Mouse (Mus musculus) brain, embryonic 14.5 days (tissue): ENCODE measurements at regions not wholly inside any gene's neighbourhood (a gene's known extent, or its start where the extent isn't known, plus 50 kb on each side); places are given as distances from the start of the nearest gene placed in this dataset.
A peak's percentile ranks its signal among the peaks of the same experiment; 100 is the strongest.

Experiments
- DNase-seq: peaks from one replicate; pipeline ENCODE4 v3.0.0-alpha.2; 2011; ENCODE audit warnings: low read depth
- CTCF ChIP-seq: fragments of 200-500 bp; IDR thresholded peaks from 2 replicates; pipeline ENCODE4 v1.5.1; 2012; ENCODE audit warnings: inconsistent platforms, mild to moderate bottlenecking, moderate library complexity, borderline replicate concordance; ENCODE audit not compliant: insufficient read depth, insufficient read length; ENCODE audit errors: extremely low read depth
- POLR2A ChIP-seq: fragments of 200-500 bp; IDR thresholded peaks from 2 replicates; pipeline ENCODE4 v1.6.1; 2012; ENCODE audit warnings: mild to moderate bottlenecking, inconsistent platforms, borderline replicate concordance; ENCODE audit not compliant: poor library complexity, insufficient read depth, insufficient read length, severe bottlenecking; ENCODE audit errors: extremely low read depth

- DNase-seq, result no peak
- TF ChIP-seq CTCF, result no peak
- no peak for TF ChIP-seq POLR2A
Observed at GRCm38 (mm10) chr8:86351545-86352190, 228.8 kb downstream of the Abcc12 start.

DNA sequence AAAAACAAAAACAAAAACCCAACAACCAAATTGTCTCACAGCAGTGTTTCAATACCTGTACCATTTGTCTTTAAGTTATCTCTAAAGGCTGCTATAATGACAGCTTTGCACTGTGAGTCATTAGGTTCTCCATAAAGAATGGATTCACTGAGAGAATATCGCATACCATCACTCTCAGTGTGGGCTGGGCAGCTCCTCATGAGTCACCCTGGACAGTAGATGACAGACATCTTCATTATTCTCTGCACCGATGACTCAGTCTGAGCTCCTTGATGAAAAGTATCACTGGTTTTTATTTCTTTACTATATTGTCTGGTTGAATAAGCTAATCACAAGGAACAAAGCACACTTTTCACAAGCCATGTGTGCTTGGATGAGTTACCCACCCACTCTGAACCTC is 230.4 kb downstream of the Abcc12 start:
- TF ChIP-seq CTCF (no peak), POLR2A (no peak)
- DNase-seq, result no peak

DNA sequence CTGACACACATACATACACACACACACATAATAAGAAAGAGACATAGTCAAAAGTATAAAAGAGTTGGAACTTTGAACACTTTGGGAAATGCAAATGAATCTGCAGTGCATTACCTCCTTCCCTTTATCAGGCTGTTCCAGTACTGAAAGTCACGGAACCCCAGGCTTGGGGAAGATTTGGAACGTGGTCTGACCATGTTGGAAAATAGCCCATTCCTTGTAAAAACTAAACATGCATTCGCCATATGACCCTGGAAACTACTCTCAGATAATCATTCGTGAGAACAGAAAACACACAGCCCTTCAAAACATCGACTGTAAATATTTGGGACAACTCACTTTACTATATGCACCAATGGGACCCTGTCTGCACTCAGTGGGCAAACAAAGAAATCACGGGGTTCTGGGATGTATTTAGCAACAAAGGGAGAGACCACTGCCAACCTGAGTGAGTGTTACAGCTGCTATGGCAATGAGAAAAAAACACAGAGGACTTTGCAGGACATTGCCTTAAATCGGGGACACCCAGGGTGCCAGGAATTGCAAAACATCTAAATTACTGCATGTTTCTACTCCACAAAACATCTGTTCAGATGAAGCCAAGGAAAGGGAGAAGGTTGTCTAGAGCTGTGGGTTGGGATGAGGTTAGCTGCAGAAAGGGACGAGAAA is 238.3 kb downstream of the Abcc12 start:
- TF ChIP-seq CTCF, result no peak
- no peak for TF ChIP-seq POLR2A
- DNase-seq, result no peak

GRCm38 (mm10) chr8:86338574-86339264 is 241.8 kb downstream of the Abcc12 start:
- peak; percentile 38 for DNase-seq

DNA sequence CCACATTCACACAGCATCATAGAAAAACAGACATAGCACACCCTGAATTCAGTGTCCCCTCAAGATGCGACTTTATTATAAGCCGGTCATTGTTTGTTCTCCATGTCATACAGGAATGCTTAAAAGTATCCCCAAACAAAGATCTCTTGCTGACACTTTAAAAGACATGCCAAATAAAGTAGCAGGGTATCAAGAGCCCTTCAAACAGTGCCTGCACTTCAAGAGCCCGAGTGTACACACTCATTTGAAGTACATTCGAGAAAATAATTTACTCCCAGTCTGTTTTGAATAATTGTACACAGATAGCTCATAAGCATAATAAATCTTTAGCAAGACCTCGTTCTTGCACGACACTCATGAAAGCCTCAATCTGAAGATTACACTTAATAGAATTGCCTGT is 249.1 kb downstream of the Abcc12 start:
- no peak for DNase-seq
- TF ChIP-seq CTCF, result no peak
- TF ChIP-seq POLR2A, result no peak

More at GRCm38 (mm10) chr8:86338574-86339264, 241.8 kb downstream of the Abcc12 start:
- TF ChIP-seq POLR2A (no peak), CTCF (no peak)

GRCm38 (mm10) chr8:86328626-86329025 is 251.9 kb downstream of the Abcc12 start:
- peak; percentile 82 for DNase-seq
- TF ChIP-seq POLR2A (no peak), CTCF (no peak)

DNA sequence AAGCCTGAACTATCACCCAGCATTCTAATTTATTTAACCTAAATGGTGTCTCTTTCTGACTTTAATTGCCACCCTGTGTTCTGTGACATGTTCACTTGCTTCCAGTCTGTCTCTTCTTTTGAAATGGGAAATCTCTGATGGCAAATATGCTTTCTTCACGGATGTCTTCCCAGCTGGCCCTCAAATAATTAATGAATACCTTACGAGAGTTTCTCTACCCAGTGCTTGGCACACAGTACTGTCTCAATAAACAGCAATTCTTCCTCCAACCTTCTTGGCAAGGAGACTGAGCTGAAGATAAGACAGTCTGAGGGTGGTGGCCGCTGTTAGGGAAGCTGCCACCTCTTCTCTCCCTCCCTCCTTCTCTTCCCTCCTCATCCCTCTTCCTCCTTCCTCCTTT is 252.5 kb downstream of the Abcc12 start:
- DNase-seq, result peak; percentile 51
- TF ChIP-seq CTCF (no peak), POLR2A (no peak)

- DNase-seq, result peak; percentile 41
- no peak for TF ChIP-seq POLR2A
- no peak for TF ChIP-seq CTCF
Observed at GRCm38 (mm10) chr8:86325040-86325439, 255.4 kb downstream of the Abcc12 start.

GRCm38 (mm10) chr8:86324542-86324941 is 255.9 kb downstream of the Abcc12 start:
- TF ChIP-seq POLR2A (no peak), CTCF (no peak)
- DNase-seq, result no peak

DNA sequence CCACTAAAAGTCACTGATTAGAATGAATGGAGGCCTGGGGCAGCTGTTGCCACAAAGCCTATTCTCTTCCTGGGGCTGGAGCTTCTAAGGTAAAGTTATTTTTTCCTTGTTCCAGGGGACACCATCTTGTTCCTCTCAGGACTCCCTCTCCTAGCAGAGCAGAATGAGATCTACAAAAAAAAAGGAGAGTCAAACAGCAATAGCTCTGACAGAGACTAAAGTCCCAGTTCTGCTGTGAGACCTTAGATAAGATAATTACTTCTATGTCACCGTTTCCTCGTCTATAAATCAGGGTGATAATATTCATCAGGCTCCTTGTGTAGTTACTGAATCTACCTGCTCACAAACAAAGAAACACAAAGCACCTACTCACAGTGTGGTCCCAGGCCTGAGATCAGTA is 256.7 kb downstream of the Abcc12 start:
- TF ChIP-seq POLR2A (no peak), CTCF (no peak)

DNA sequence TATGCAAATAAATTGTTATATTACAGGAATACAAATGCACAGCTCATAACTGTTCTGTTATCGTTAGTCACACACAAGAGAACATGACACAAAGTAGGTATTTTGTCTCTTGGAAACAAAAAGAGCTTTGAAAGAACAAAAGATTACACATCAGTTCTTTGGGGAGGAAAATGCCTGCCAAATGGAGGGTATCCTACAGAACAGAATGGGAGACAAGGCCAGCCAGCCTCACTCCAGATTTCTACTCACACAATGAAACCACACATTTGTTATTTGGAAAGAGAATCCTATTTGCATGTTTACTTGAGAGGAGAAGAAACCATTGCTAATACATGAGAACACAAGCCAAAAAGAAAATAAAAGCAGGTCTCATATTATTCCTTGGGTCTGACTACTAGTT is 258.0 kb downstream of the Abcc12 start:
- TF ChIP-seq CTCF (no peak), POLR2A (no peak)
- DNase-seq, result peak; percentile 52

More for the DNA sequence above, 256.7 kb downstream of the Abcc12 start:
- DNase-seq, result no peak

- TF ChIP-seq POLR2A (no peak), CTCF (no peak)
- peak; percentile 43 for DNase-seq
Observed at GRCm38 (mm10) chr8:86320938-86321337, 259.5 kb downstream of the Abcc12 start.

- DNase-seq, result no peak
- TF ChIP-seq POLR2A, result no peak
- TF ChIP-seq CTCF, result no peak
Observed at GRCm38 (mm10) chr8:86318531-86318930, 262.0 kb downstream of the Abcc12 start.
